Mouse (Mus musculus): Measurements from ENCODE around the gene Ift74. TPM values are rescaled to one million over a fixed set of nuclear protein-coding genes. Genes with fewer than 3 reads are reported as not detected.

The Ift74 gene
- total and polyA plus RNA-seq, 3 experiments: 10.2 to 12.3 TPM; not detected in 1

- Histone ChIP-seq H3K79me2 (ENCODE audit: control insufficient read depth, insufficient read depth, low read length, poor library complexity) (no peaks in the 10 kb centered on the region), H3K36me3 (ENCODE audit: control insufficient read depth in 1 of 2, insufficient read depth in 2 of 2, low read length in 2 of 2) (peaks cover 0 to 17% of the 10 kb centered on the region in 2 experiments; a peak in 2 of 4 replicates), H3K9ac (ENCODE audit: control insufficient read depth, low read depth, low read length, poor library complexity, severe bottlenecking) (no peak overlapping the region), H3K27ac (ENCODE audit: control insufficient read depth, low read depth, low read length) (0 out of 2 replicates have a peak overlapping the region, but pooled peaks have one; percentile 16), H3K4me1 (ENCODE audit: control insufficient read depth in 1 of 2, insufficient read depth in 2 of 2, low read length in 2 of 2) (peaks cover 3 to 19% of the 10 kb centered on the region in 2 experiments; a peak in 3 of 4 replicates), H3K4me3 (ENCODE audit: control insufficient read depth in 1 of 2, insufficient read depth in 1 of 2, low read depth in 2 of 2, low read length in 2 of 2) (no peak overlapping the region), H3K27me3 (ENCODE audit: control insufficient read depth in 1 of 2, insufficient read depth in 2 of 2, low read length in 2 of 2) (no peaks in the 10 kb centered on the region), H3K9me3 (replicated peaks; ENCODE audit: insufficient read depth, low read length) (no peaks in the 10 kb centered on the region)
- peak; percentile 87 for DNase-seq (ENCODE audit: low read depth, low spot score)
- TF ChIP-seq POLR2AphosphoS5 (IDR thresholded peaks at IDR 0.05; ENCODE audit: borderline replicate concordance, low read depth, low read length): no peak
- no peak for TF ChIP-seq NRF1 (IDR thresholded peaks at IDR 0.05; ENCODE audit: insufficient read depth, low read depth, low read length, poor library complexity, severe bottlenecking)
- TF ChIP-seq GABPA (IDR thresholded peaks at IDR 0.05; ENCODE audit: low read depth, low read length): no peak
- peak; percentile 45; the same call in 1 of the 2 replicates for TF ChIP-seq RCOR1 (IDR thresholded peaks at IDR 0.05; ENCODE audit: low read depth, low read length)
- TF ChIP-seq MEF2A (IDR thresholded peaks at IDR 0.05; ENCODE audit: extremely low read depth, insufficient replicate concordance, low read depth, low read length, poor library complexity, severe bottlenecking): peak; percentile 25; the same call in 1 of the 2 replicates
- peak; percentile 85 to 93 for TF ChIP-seq EP300 (IDR thresholded peaks at IDR 0.05; ENCODE audit: low read depth in 1 of 2, low read length in 2 of 2)
- peak; percentile 41; the same call in 1 of the 2 replicates for TF ChIP-seq HCFC1 (IDR thresholded peaks at IDR 0.05; ENCODE audit: low read depth, low read length)
- no peak; the same call in 1 of the 2 replicates for TF ChIP-seq BHLHE40 (IDR thresholded peaks at IDR 0.05; ENCODE audit: borderline replicate concordance, low read depth, low read length)
- TF ChIP-seq ETS1 (IDR thresholded peaks at IDR 0.05; ENCODE audit: low read depth, low read length): peak; percentile 72; the same call in 1 of the 2 replicates
- peak; percentile 62; the same call in 1 of the 2 replicates for TF ChIP-seq MAX (IDR thresholded peaks at IDR 0.05; ENCODE audit: low read length)
- peak; percentile 85 for TF ChIP-seq TAL1 (IDR thresholded peaks at IDR 0.05; ENCODE audit: low read length)
- TF ChIP-seq MYC (IDR thresholded peaks at IDR 0.05; ENCODE audit: low read depth, low read length): peak; percentile 86; the same call in 1 of the 2 replicates
- TF ChIP-seq SIN3A (IDR thresholded peaks at IDR 0.05; ENCODE audit: low read length): peak; percentile 27; the same call in 1 of the 2 replicates
- TF ChIP-seq ZMIZ1 (IDR thresholded peaks at IDR 0.05; ENCODE audit: low read depth, low read length): no peak
- TF ChIP-seq MYB (IDR thresholded peaks at IDR 0.05; ENCODE audit: low read depth, low read length): no peak
- no peak for TF ChIP-seq E2F4 (IDR thresholded peaks at IDR 0.05; ENCODE audit: borderline replicate concordance, low read depth, low read length)
- TF ChIP-seq USF1 (IDR thresholded peaks at IDR 0.05; ENCODE audit: low read depth, low read length): no peak
- TF ChIP-seq MAZ (IDR thresholded peaks at IDR 0.05; ENCODE audit: low read depth, low read length): no peak; the same call in 1 of the 2 replicates
- TF ChIP-seq ELF1 (IDR thresholded peaks at IDR 0.05; ENCODE audit: low read depth, low read length): no peak
- TF ChIP-seq MAFK (IDR thresholded peaks at IDR 0.05; ENCODE audit: borderline replicate concordance, low read depth, low read length): peak; percentile 66; the same call in 1 of the 2 replicates
- TF ChIP-seq ZC3H11A (IDR thresholded peaks at IDR 0.05; ENCODE audit: low read depth, low read length): no peak
- no peak for TF ChIP-seq CHD1 (IDR thresholded peaks at IDR 0.05; ENCODE audit: low read depth, low read length)
- peak; percentile 96 for TF ChIP-seq GATA1 (IDR thresholded peaks at IDR 0.05; ENCODE audit: low read depth, low read length)
- no peak for TF ChIP-seq POLR2A (IDR thresholded peaks at IDR 0.05; ENCODE audit: control insufficient read depth in 1 of 2, insufficient read depth in 1 of 2, low read depth in 1 of 2, low read length in 2 of 2, poor library complexity in 1 of 2)
- TF ChIP-seq MXI1 (IDR thresholded peaks at IDR 0.05; ENCODE audit: low read depth, low read length): no peak; the same call in 1 of the 2 replicates
- no peak for TF ChIP-seq CHD2 (IDR thresholded peaks at IDR 0.05; ENCODE audit: low read length)
- no peak for TF ChIP-seq POLR2AphosphoS2 (IDR thresholded peaks at IDR 0.05; ENCODE audit: low read length)
- no peak for TF ChIP-seq ZKSCAN1 (IDR thresholded peaks at IDR 0.05; ENCODE audit: low read depth, low read length)
- peak; percentile 82 for TF ChIP-seq TCF12 (IDR thresholded peaks at IDR 0.05; ENCODE audit: low read depth, low read length)
- no peak for TF ChIP-seq TBP (IDR thresholded peaks at IDR 0.05; ENCODE audit: low read depth, low read length)
- no peak for TF ChIP-seq UBTF (IDR thresholded peaks at IDR 0.05; ENCODE audit: borderline replicate concordance, insufficient read depth, low read depth, low read length)
Observed at GRCm38 (mm10) chr4:94682029-94682428, 67.7 kb downstream of the Ift74 start.

Data from MEL (cell line).